Mouse (Mus musculus): Measurements from ENCODE around the gene Gm20855. TPM values are rescaled to one million over a fixed set of nuclear protein-coding genes. Genes with fewer than 3 reads are reported as not detected.
"Not testable (repeated sequence)": the region's sequence is repeated elsewhere in the genome, so short reads cannot be mapped to it uniquely, and the experiment has no call there.

Gm20855 gene
- not detected in 2 replicates for polyA plus RNA-seq (2016; fragmentation: Nextera tagmentation; extraction: Ambion mirVana)

DNA sequence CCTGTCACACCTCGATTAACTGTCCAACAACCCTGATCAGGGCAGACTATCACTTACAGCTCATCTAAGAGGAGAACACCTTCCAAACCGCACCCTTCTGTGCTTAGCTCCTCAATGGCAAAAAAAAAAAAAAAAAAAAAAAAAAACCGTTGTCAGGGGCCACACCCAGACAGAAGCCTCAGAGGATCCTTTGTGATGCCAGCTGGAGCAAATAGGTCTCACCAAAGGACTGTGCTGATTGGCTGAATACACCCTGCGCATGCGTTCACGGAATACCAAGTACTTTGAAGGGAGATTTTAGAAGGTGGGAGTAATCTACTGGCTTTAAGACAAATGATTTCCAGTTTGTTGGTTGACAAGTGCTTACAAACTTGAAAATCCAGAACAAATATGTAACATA, at the start of gene Gm20855:
Gm20855 (minus strand) TSS at position 101 of the 400 bp plus-strand sequence.
- H3K27ac ChIP-seq; H3K4me3 ChIP-seq; H3K9me3 ChIP-seq; H3K27me3 ChIP-seq (ENCODE audit: poor library complexity, severe bottlenecking); H3K4me1 ChIP-seq; DNase-seq (ENCODE audit: extremely low spot score, low spot score); H3K36me3 ChIP-seq (replicated peaks): not testable (repeated sequence)
- WGBS = no CpG with 5 or more reads among the region's 6 CpGs

Data from forebrain, embryonic 10.5 days (tissue).